Mouse (Mus musculus) hindbrain, embryonic 14.5 days (tissue): ENCODE data around the gene Dnajc17. TPM values are rescaled to one million over a fixed set of nuclear protein-coding genes. Genes with fewer than 3 reads are reported as not detected.

ENCODE experiments used
- ATAC-seq: fragments of 200-750 bp; cut with Nextera tagmentation; 2 replicates; pipeline ENCODE4 v1.8.0; 2017; ENCODE audit warnings: moderate number of reproducible peaks, mild to moderate bottlenecking, moderate TSS enrichment, moderate library complexity; ENCODE audit not compliant: low FRiP score
- DNase-seq: peaks from one replicate; pipeline ENCODE4 v3.0.0-alpha.2; 2015; ENCODE audit warnings: low spot score
- H3K27ac ChIP-seq: fragments of 300-500 bp; sonication (generic); 2 replicates; pipeline ENCODE4 v1.5.1; 2014; ENCODE audit warnings: mild to moderate bottlenecking, moderate library complexity
- H3K27me3 ChIP-seq: fragments of 300-500 bp; sonication (generic); 2 replicates; pipeline ENCODE4 v1.6.1; 2014; ENCODE audit warnings: mild to moderate bottlenecking, low read length, mixed read lengths; ENCODE audit not compliant: control insufficient read depth, insufficient read depth
- H3K36me3 ChIP-seq: fragments of 300-500 bp; sonication (generic); replicated peaks from 2 replicates; pipeline ENCODE4 v1.6.1; 2014; ENCODE audit not compliant: control insufficient read depth, insufficient read depth
- H3K4me1 ChIP-seq: fragments of 300-500 bp; sonication (generic); replicated peaks from 2 replicates; pipeline ENCODE4 v1.6.1; 2014; ENCODE audit warnings: antibody characterized with exemption, low read length, mixed read lengths; ENCODE audit not compliant: control insufficient read depth, insufficient read depth
- H3K4me2 ChIP-seq: fragments of 300-500 bp; sonication (generic); replicated peaks from 2 replicates; pipeline ENCODE4 v1.6.1; 2014; ENCODE audit warnings: mild to moderate bottlenecking, moderate library complexity
- H3K4me3 ChIP-seq: fragments of 300-500 bp; sonication (generic); replicated peaks from 2 replicates; pipeline ENCODE4 v1.5.1; 2014; ENCODE audit warnings: mild to moderate bottlenecking, low read length
- H3K9ac ChIP-seq: fragments of 300-500 bp; sonication (generic); 2 replicates; pipeline ENCODE4 v1.6.1; 2014
- H3K9me3 ChIP-seq: fragments of 300-500 bp; sonication (generic); 2 replicates; pipeline ENCODE4 v1.6.1; 2016; ENCODE audit warnings: low read length; ENCODE audit not compliant: control insufficient read depth
- WGBS: fragments of 180-500 bp; shearing (Covaris S2); extraction: QIAGEN DNeasy Blood & Tissue Kit; methylation state at CpG from one replicate; pipeline ENCODE4 v1.1.7; 2014; 5-methylcytosine and 5-hydroxymethylcytosine counted together
- polyA plus RNA-seq: library from polyadenylated mRNA; unstranded; fragments of >200 nt; fragmentation: Nextera tagmentation; extraction: Ambion mirVana; gene quantifications from 2 replicates; pipeline ENCODE4 v1.2.1, GENCODE M21; 2014

Dnajc17 gene
- polyA plus RNA-seq, 1 experiment from 2014 or later = 20.1 TPM

- no peak overlapping the region for H3K9ac ChIP-seq
- no peaks in the 10 kb centered on the region for H3K36me3 ChIP-seq
- no peak overlapping the region for H3K4me3 ChIP-seq
- no peaks in the 10 kb centered on the region for H3K9me3 ChIP-seq
- ATAC-seq = no peak
- DNase-seq = no peak
- H3K4me2 ChIP-seq = no peak overlapping the region
- WGBS = 72% methylated on average over 4 of the region's 4 CpGs
- peaks cover 3% of the 10 kb centered on the region; the same call in 1 of the 2 replicates for H3K4me1 ChIP-seq
- H3K27me3 ChIP-seq = no peaks in the 10 kb centered on the region
- no peak overlapping the region for H3K27ac ChIP-seq
Observed at GRCm38 (mm10) chr2:119203871-119204460, 4.6 kb downstream of the Dnajc17 start.

- H3K9ac ChIP-seq = no peak overlapping the region
- peaks cover 3% of the 10 kb centered on the region; the same call in 1 of the 2 replicates for H3K4me1 ChIP-seq
- H3K4me3 ChIP-seq = no peak overlapping the region
- no peaks in the 10 kb centered on the region for H3K27me3 ChIP-seq
- 59% methylated on average over 5 of the region's 5 CpGs for WGBS
- H3K9me3 ChIP-seq = no peaks in the 10 kb centered on the region
- no peaks in the 10 kb centered on the region for H3K36me3 ChIP-seq
- no peak for ATAC-seq
- DNase-seq = no peak
- no peak overlapping the region for H3K27ac ChIP-seq
- H3K4me2 ChIP-seq = no peak overlapping the region
Observed at GRCm38 (mm10) chr2:119202914-119203453, 5.6 kb downstream of the Dnajc17 start.

GRCm38 (mm10) chr2:119198934-119199333, 9.7 kb downstream of the Dnajc17 start:
- no peaks in the 10 kb centered on the region for H3K4me1 ChIP-seq
- H3K27ac ChIP-seq = no peak overlapping the region
- no peak for DNase-seq

GRCm38 (mm10) chr2:119198049-119198448, 10.5 kb downstream of the Dnajc17 start:
- ATAC-seq = no peak
- Histone ChIP-seq H3K4me2 (no peak overlapping the region), H3K9ac (no peak overlapping the region), H3K9me3 (no peaks in the 10 kb centered on the region), H3K36me3 (no peaks in the 10 kb centered on the region), H3K4me3 (no peak overlapping the region), H3K27me3 (no peaks in the 10 kb centered on the region), H3K27ac (no peak overlapping the region), H3K4me1 (no peaks in the 10 kb centered on the region)
- no peak for DNase-seq
- WGBS = 53% methylated on average over 1 of the region's 1 CpGs

More at GRCm38 (mm10) chr2:119198934-119199333, 9.7 kb downstream of the Dnajc17 start:
- H3K36me3 ChIP-seq = no peaks in the 10 kb centered on the region
- 42% methylated on average over 3 of the region's 3 CpGs for WGBS
- no peak overlapping the region for H3K4me2 ChIP-seq
- ATAC-seq = no peak
- H3K9me3 ChIP-seq = no peaks in the 10 kb centered on the region
- no peaks in the 10 kb centered on the region for H3K27me3 ChIP-seq
- H3K9ac ChIP-seq = no peak overlapping the region
- H3K4me3 ChIP-seq = no peak overlapping the region

- 89% methylated on average over 1 of the region's 1 CpGs for WGBS
- Histone ChIP-seq H3K4me1 (no peaks in the 10 kb centered on the region), H3K4me3 (no peak overlapping the region), H3K27me3 (no peaks in the 10 kb centered on the region), H3K9me3 (no peaks in the 10 kb centered on the region), H3K36me3 (no peaks in the 10 kb centered on the region), H3K4me2 (no peak overlapping the region), H3K27ac (no peak overlapping the region), H3K9ac (no peak overlapping the region)
- no peak for DNase-seq
- ATAC-seq = no peak
Observed at GRCm38 (mm10) chr2:119197493-119197892, 11.1 kb downstream of the Dnajc17 start.

- Histone ChIP-seq H3K9ac (no peak overlapping the region), H3K27me3 (no peaks in the 10 kb centered on the region), H3K36me3 (no peaks in the 10 kb centered on the region), H3K4me2 (no peak overlapping the region), H3K4me1 (no peaks in the 10 kb centered on the region), H3K27ac (no peak overlapping the region), H3K9me3 (no peaks in the 10 kb centered on the region), H3K4me3 (no peak overlapping the region)
- 51% methylated on average over 4 of the region's 4 CpGs for WGBS
- DNase-seq (no peak), ATAC-seq (no peak)
Observed at GRCm38 (mm10) chr2:119196316-119197108, 12.1 kb downstream of the Dnajc17 start.

- no peak overlapping the region for H3K4me3 ChIP-seq
- H3K4me1 ChIP-seq = no peaks in the 10 kb centered on the region
- H3K9ac ChIP-seq = no peak overlapping the region
- 85% methylated on average over 5 of the region's 5 CpGs for WGBS
- no peaks in the 10 kb centered on the region for H3K36me3 ChIP-seq
- no peak overlapping the region for H3K4me2 ChIP-seq
- H3K27me3 ChIP-seq = no peaks in the 10 kb centered on the region
- ATAC-seq = no peak
- H3K27ac ChIP-seq = no peak overlapping the region
- DNase-seq = no peak
- H3K9me3 ChIP-seq = no peaks in the 10 kb centered on the region
Observed at GRCm38 (mm10) chr2:119194140-119194539, 14.5 kb downstream of the Dnajc17 start.

- WGBS = 88% methylated on average over 5 of the region's 5 CpGs
- ATAC-seq (no peak), DNase-seq (no peak)
- no peak overlapping the region for H3K4me3 ChIP-seq
- H3K27me3 ChIP-seq = no peaks in the 10 kb centered on the region
- no peak overlapping the region for H3K4me2 ChIP-seq
- H3K27ac ChIP-seq = no peak overlapping the region
- no peaks in the 10 kb centered on the region for H3K4me1 ChIP-seq
- no peak overlapping the region for H3K9ac ChIP-seq
- no peaks in the 10 kb centered on the region for H3K9me3 ChIP-seq
- H3K36me3 ChIP-seq = peaks cover under 1% of the 10 kb centered on the region; the same call in 1 of the 2 replicates
Observed at GRCm38 (mm10) chr2:119190969-119191368, 17.6 kb downstream of the Dnajc17 start.

- 9% methylated on average over 15 of the region's 15 CpGs for WGBS
- peak overlapping the region; percentile 49 for H3K4me2 ChIP-seq
- peak; percentile 73; the same call in 1 of the 2 replicates for ATAC-seq
Observed at GRCm38 (mm10) chr2:119189029-119189710, 19.4 kb downstream of the Dnajc17 start.

More at GRCm38 (mm10) chr2:119189029-119189710, 19.4 kb downstream of the Dnajc17 start:
- Histone ChIP-seq H3K27me3 (no peaks in the 10 kb centered on the region), H3K9me3 (no peaks in the 10 kb centered on the region), H3K36me3 (peaks cover 18% of the 10 kb centered on the region), H3K9ac (peak overlapping the region; percentile 11; the same call in 1 of the 2 replicates), H3K27ac (no peak overlapping the region), H3K4me1 (no peaks in the 10 kb centered on the region), H3K4me3 (0 out of 2 replicates have a peak overlapping the region, but pooled peaks have one; percentile 7)
- DNase-seq = peak; percentile 87
